Mouse (Mus musculus): ENCODE measurements at regions not wholly inside any gene's neighbourhood (a gene's known extent, or its start where the extent isn't known, plus 50 kb on each side); places are given as distances from the start of the nearest gene placed in this dataset.
A peak's percentile ranks its signal among the peaks of the same experiment; 100 is the strongest.

GRCm38 (mm10) chr1:186435336-186435972 is 270.3 kb downstream of the Tgfb2 start:
- no peak overlapping the region for H3K27ac ChIP-seq (ENCODE audit: low read length)
- 44% methylated on average over 12 of the region's 12 CpGs for WGBS
- no peaks in the 10 kb centered on the region for H3K4me1 ChIP-seq (ENCODE audit: control insufficient read depth, insufficient read depth, low read length)
- H3K9me3 ChIP-seq (replicated peaks; ENCODE audit: control insufficient read depth, low read length): no peaks in the 10 kb centered on the region
- H3K36me3 ChIP-seq (ENCODE audit: control insufficient read depth, insufficient read depth, low read length): no peaks in the 10 kb centered on the region
- no peak overlapping the region for H3K9ac ChIP-seq (ENCODE audit: low read length)
- no peak overlapping the region for H3K4me3 ChIP-seq (replicated peaks; ENCODE audit: low read length)
- H3K27me3 ChIP-seq (ENCODE audit: control insufficient read depth, insufficient read depth, low read length): no peaks in the 10 kb centered on the region
- ATAC-seq (ENCODE audit: insufficient read depth, low FRiP score): no peak
- H3K4me2 ChIP-seq (ENCODE audit: low read depth, low read length): no peak overlapping the region

- H3K4me1 ChIP-seq (ENCODE audit: control insufficient read depth, insufficient read depth, low read length): no peaks in the 10 kb centered on the region
- H3K27ac ChIP-seq (ENCODE audit: low read length): no peak overlapping the region
- no peak for ATAC-seq (ENCODE audit: insufficient read depth, low FRiP score)
- H3K4me2 ChIP-seq (ENCODE audit: low read depth, low read length): no peak overlapping the region
- no peak overlapping the region for H3K4me3 ChIP-seq (replicated peaks; ENCODE audit: low read length)
- no peak overlapping the region for H3K9ac ChIP-seq (ENCODE audit: low read length)
- H3K9me3 ChIP-seq (replicated peaks; ENCODE audit: control insufficient read depth, low read length): no peaks in the 10 kb centered on the region
- 43% methylated on average over 9 of the region's 9 CpGs for WGBS
- no peaks in the 10 kb centered on the region for H3K36me3 ChIP-seq (ENCODE audit: control insufficient read depth, insufficient read depth, low read length)
- no peaks in the 10 kb centered on the region for H3K27me3 ChIP-seq (ENCODE audit: control insufficient read depth, insufficient read depth, low read length)
Measured at GRCm38 (mm10) chr1:186434782-186435181, 271.0 kb downstream of the Tgfb2 start.

- H3K27ac ChIP-seq (ENCODE audit: low read length): no peak overlapping the region
Measured at GRCm38 (mm10) chr1:186434007-186434406, 271.8 kb downstream of the Tgfb2 start.

DNA sequence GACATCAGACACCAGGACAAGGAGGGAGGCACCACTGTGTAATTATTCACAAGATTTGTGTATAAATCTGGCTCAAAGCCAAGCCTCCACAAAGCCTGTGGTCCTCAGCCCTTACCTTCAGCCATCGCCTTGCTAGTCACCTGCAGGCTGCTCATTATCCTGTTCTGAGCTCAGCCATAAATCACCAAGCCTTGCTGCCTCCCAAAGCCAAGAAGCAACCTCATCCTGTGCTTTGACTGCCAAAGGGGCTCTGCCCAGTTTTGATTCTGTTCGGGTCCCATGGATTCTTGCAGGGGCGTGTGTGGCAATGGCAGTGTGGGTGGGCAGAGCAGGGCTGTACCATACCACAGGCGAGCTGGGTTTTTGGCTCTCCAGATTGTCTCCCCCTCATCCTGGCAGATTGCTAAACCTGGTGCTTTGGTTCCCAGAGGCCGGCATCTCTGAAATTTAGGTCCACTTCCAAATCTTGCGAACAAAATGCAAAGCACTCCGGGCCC is 272.6 kb downstream of the Tgfb2 start:
- 63% methylated on average over 7 of the region's 7 CpGs for WGBS
- H3K4me3 ChIP-seq (replicated peaks; ENCODE audit: low read length): no peak overlapping the region
- H3K27ac ChIP-seq (ENCODE audit: low read length): peak overlapping the region; percentile 11; the same call in 1 of the 2 replicates
- H3K36me3 ChIP-seq (ENCODE audit: control insufficient read depth, insufficient read depth, low read length): no peaks in the 10 kb centered on the region
- no peaks in the 10 kb centered on the region for H3K9me3 ChIP-seq (replicated peaks; ENCODE audit: control insufficient read depth, low read length)
- H3K4me1 ChIP-seq (ENCODE audit: control insufficient read depth, insufficient read depth, low read length): no peaks in the 10 kb centered on the region
- H3K9ac ChIP-seq (ENCODE audit: low read length): no peak overlapping the region
- no peaks in the 10 kb centered on the region for H3K27me3 ChIP-seq (ENCODE audit: control insufficient read depth, insufficient read depth, low read length)
- no peak for ATAC-seq (ENCODE audit: insufficient read depth, low FRiP score)
- no peak overlapping the region for H3K4me2 ChIP-seq (ENCODE audit: low read depth, low read length)

More at GRCm38 (mm10) chr1:186434007-186434406, 271.8 kb downstream of the Tgfb2 start:
- no peak overlapping the region for H3K4me3 ChIP-seq (replicated peaks; ENCODE audit: low read length)
- no peak overlapping the region for H3K9ac ChIP-seq (ENCODE audit: low read length)
- no peaks in the 10 kb centered on the region for H3K36me3 ChIP-seq (ENCODE audit: control insufficient read depth, insufficient read depth, low read length)
- no peak overlapping the region for H3K4me2 ChIP-seq (ENCODE audit: low read depth, low read length)
- no peaks in the 10 kb centered on the region for H3K4me1 ChIP-seq (ENCODE audit: control insufficient read depth, insufficient read depth, low read length)
- no peak for ATAC-seq (ENCODE audit: insufficient read depth, low FRiP score)
- no peaks in the 10 kb centered on the region for H3K27me3 ChIP-seq (ENCODE audit: control insufficient read depth, insufficient read depth, low read length)
- no peaks in the 10 kb centered on the region for H3K9me3 ChIP-seq (replicated peaks; ENCODE audit: control insufficient read depth, low read length)
- 74% methylated on average over 2 of the region's 2 CpGs for WGBS

- Histone ChIP-seq H3K4me3 (replicated peaks; ENCODE audit: low read length) (no peak overlapping the region), H3K9ac (ENCODE audit: low read length) (no peak overlapping the region), H3K4me1 (ENCODE audit: control insufficient read depth, insufficient read depth, low read length) (no peaks in the 10 kb centered on the region), H3K36me3 (ENCODE audit: control insufficient read depth, insufficient read depth, low read length) (no peaks in the 10 kb centered on the region), H3K27me3 (ENCODE audit: control insufficient read depth, insufficient read depth, low read length) (no peaks in the 10 kb centered on the region), H3K9me3 (replicated peaks; ENCODE audit: control insufficient read depth, low read length) (no peaks in the 10 kb centered on the region), H3K27ac (ENCODE audit: low read length) (no peak overlapping the region), H3K4me2 (ENCODE audit: low read depth, low read length) (no peak overlapping the region)
- no peak for ATAC-seq (ENCODE audit: insufficient read depth, low FRiP score)
- 72% methylated on average over 6 of the region's 6 CpGs for WGBS
Measured at GRCm38 (mm10) chr1:186425421-186425820, 280.4 kb downstream of the Tgfb2 start.

GRCm38 (mm10) chr1:186424084-186424483 is 281.7 kb downstream of the Tgfb2 start:
- Histone ChIP-seq H3K4me2 (ENCODE audit: low read depth, low read length) (no peak overlapping the region), H3K4me3 (replicated peaks; ENCODE audit: low read length) (no peak overlapping the region), H3K27me3 (ENCODE audit: control insufficient read depth, insufficient read depth, low read length) (no peaks in the 10 kb centered on the region), H3K9ac (ENCODE audit: low read length) (no peak overlapping the region), H3K9me3 (replicated peaks; ENCODE audit: control insufficient read depth, low read length) (no peaks in the 10 kb centered on the region), H3K27ac (ENCODE audit: low read length) (no peak overlapping the region), H3K36me3 (ENCODE audit: control insufficient read depth, insufficient read depth, low read length) (no peaks in the 10 kb centered on the region), H3K4me1 (ENCODE audit: control insufficient read depth, insufficient read depth, low read length) (no peaks in the 10 kb centered on the region)
- ATAC-seq (ENCODE audit: insufficient read depth, low FRiP score): no peak
- WGBS: 81% methylated on average over 5 of the region's 5 CpGs

- 57% methylated on average over 1 of the region's 1 CpGs for whole genome bisulfite sequencing
Measured at GRCm38 (mm10) chr1:186417101-186417500, 288.7 kb downstream of the Tgfb2 start.

DNA sequence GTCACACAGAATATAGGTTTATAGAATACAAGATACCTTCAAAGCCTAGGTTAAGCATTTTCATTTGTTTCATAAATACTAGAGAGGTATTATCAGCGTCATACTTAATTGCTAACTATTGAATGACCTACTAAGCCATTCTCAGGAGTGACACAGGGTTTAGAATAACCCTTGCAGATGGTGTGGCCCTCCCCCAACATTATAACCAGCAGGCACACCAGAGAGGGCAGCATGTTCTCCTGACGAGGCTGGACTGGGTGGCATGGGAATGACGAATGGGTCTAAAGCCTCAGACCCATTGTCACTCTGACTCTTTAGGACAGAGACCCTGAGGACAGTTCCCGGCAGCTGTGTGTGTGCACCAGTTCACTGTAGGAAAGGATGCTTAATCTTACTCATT is 290.5 kb downstream of the Tgfb2 start:
- Histone ChIP-seq H3K4me2 (ENCODE audit: low read depth, low read length) (no peak overlapping the region), H3K36me3 (ENCODE audit: control insufficient read depth, insufficient read depth, low read length) (no peaks in the 10 kb centered on the region), H3K9me3 (replicated peaks; ENCODE audit: control insufficient read depth, low read length) (no peaks in the 10 kb centered on the region), H3K4me1 (ENCODE audit: control insufficient read depth, insufficient read depth, low read length) (no peaks in the 10 kb centered on the region; the same call in 1 of the 2 replicates), H3K27me3 (ENCODE audit: control insufficient read depth, insufficient read depth, low read length) (no peaks in the 10 kb centered on the region), H3K27ac (ENCODE audit: low read length) (no peak overlapping the region), H3K4me3 (replicated peaks; ENCODE audit: low read length) (no peak overlapping the region), H3K9ac (ENCODE audit: low read length) (no peak overlapping the region)
- no peak for ATAC-seq (ENCODE audit: insufficient read depth, low FRiP score)
- 84% methylated on average over 4 of the region's 4 CpGs for whole genome bisulfite sequencing

More at GRCm38 (mm10) chr1:186417101-186417500, 288.7 kb downstream of the Tgfb2 start:
- no peak overlapping the region for H3K4me3 ChIP-seq (replicated peaks; ENCODE audit: low read length)
- H3K36me3 ChIP-seq (ENCODE audit: control insufficient read depth, insufficient read depth, low read length): no peaks in the 10 kb centered on the region
- no peak overlapping the region for H3K4me2 ChIP-seq (ENCODE audit: low read depth, low read length)
- no peak overlapping the region for H3K9ac ChIP-seq (ENCODE audit: low read length)
- no peak overlapping the region for H3K27ac ChIP-seq (ENCODE audit: low read length)
- H3K4me1 ChIP-seq (ENCODE audit: control insufficient read depth, insufficient read depth, low read length): no peaks in the 10 kb centered on the region; the same call in 1 of the 2 replicates
- H3K9me3 ChIP-seq (replicated peaks; ENCODE audit: control insufficient read depth, low read length): no peaks in the 10 kb centered on the region
- ATAC-seq (ENCODE audit: insufficient read depth, low FRiP score): no peak
- H3K27me3 ChIP-seq (ENCODE audit: control insufficient read depth, insufficient read depth, low read length): no peaks in the 10 kb centered on the region

DNA sequence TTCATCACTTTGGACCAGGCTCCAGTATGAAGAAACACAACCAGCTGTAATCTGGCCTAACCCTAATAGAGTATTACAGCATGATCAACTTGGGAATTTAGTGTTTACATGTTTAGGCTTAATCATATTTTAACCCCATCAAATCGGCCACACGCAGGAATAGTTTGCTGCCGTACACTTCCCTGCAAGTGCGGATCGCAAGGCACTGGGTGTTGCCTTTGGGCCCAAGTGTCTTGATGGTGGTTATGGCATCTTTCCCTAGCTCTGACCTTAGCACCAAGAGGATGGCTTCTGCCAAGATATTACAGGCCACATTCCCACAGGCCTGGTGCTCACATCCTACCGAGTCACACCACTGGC is 291.9 kb downstream of the Tgfb2 start:
- Histone ChIP-seq H3K9ac (ENCODE audit: low read length) (no peak overlapping the region), H3K27ac (ENCODE audit: low read length) (peak overlapping the region; percentile 81), H3K27me3 (ENCODE audit: control insufficient read depth, insufficient read depth, low read length) (no peaks in the 10 kb centered on the region), H3K4me3 (replicated peaks; ENCODE audit: low read length) (no peak overlapping the region), H3K4me1 (ENCODE audit: control insufficient read depth, insufficient read depth, low read length) (peaks cover 7% of the 10 kb centered on the region; the same call in 1 of the 2 replicates), H3K4me2 (ENCODE audit: low read depth, low read length) (peak overlapping the region; percentile 24), H3K36me3 (ENCODE audit: control insufficient read depth, insufficient read depth, low read length) (no peaks in the 10 kb centered on the region), H3K9me3 (replicated peaks; ENCODE audit: control insufficient read depth, low read length) (no peaks in the 10 kb centered on the region)
- peak; percentile 28; the same call in 1 of the 2 replicates for ATAC-seq (ENCODE audit: insufficient read depth, low FRiP score)
- 67% methylated on average over 6 of the region's 6 CpGs for WGBS

Data from stomach, embryonic 16.5 days (tissue).